Mouse (Mus musculus): ENCODE measurements at regions not wholly inside any gene's neighbourhood (a gene's known extent, or its start where the extent isn't known, plus 50 kb on each side); places are given as distances from the start of the nearest gene placed in this dataset.
"Not testable (repeated sequence)": the region's sequence is repeated elsewhere in the genome, so short reads cannot be mapped to it uniquely, and the experiment has no call there.

GRCm38 (mm10) chr4:3419920-3420499, 234.9 kb upstream of the Vmn1r3 start:
- TF ChIP-seq CTCF (IDR thresholded peaks at IDR 0.05; ENCODE audit: low read depth), result 0 out of 2 replicates have a peak, but pooled peaks have one; percentile 9
- ATAC-seq (no peak), DNase-seq (no peak)
- 0 out of 2 replicates have a peak, but pooled peaks cover 4% of the 10 kb centered on the region for H3K9me3 ChIP-seq (ENCODE audit: low read length)
- no peak overlapping the region for H3K4me2 ChIP-seq (ENCODE audit: low read depth)
- H3K36me3 ChIP-seq (ENCODE audit: insufficient read depth), result no peaks in the 10 kb centered on the region
- WGBS, result 43% methylated on average over 3 of the region's 3 CpGs
- H3K9ac ChIP-seq, result no peak overlapping the region
- H3K27ac ChIP-seq (ENCODE audit: low read depth, low read length), result no peak overlapping the region
- H3K27me3 ChIP-seq (ENCODE audit: insufficient read depth, low read length), result no peaks in the 10 kb centered on the region
- H3K4me1 ChIP-seq (ENCODE audit: insufficient read depth), result no peaks in the 10 kb centered on the region
- H3K4me3 ChIP-seq (ENCODE audit: low read depth, low read length), result no peak overlapping the region

GRCm38 (mm10) chr4:3416670-3417069, 231.5 kb upstream of the Vmn1r3 start:
- no peak overlapping the region for H3K27ac ChIP-seq (ENCODE audit: low read depth, low read length)
- 83% methylated on average over 5 of the region's 5 CpGs for whole genome bisulfite sequencing
- H3K4me3 ChIP-seq (ENCODE audit: low read depth, low read length), result no peak overlapping the region
- H3K9me3 ChIP-seq (ENCODE audit: low read length), result no peaks in the 10 kb centered on the region
- H3K4me1 ChIP-seq (ENCODE audit: insufficient read depth), result no peaks in the 10 kb centered on the region
- DNase-seq (no peak), ATAC-seq (no peak)
- H3K36me3 ChIP-seq (ENCODE audit: insufficient read depth), result no peaks in the 10 kb centered on the region
- H3K4me2 ChIP-seq (ENCODE audit: low read depth), result no peak overlapping the region
- no peaks in the 10 kb centered on the region for H3K27me3 ChIP-seq (ENCODE audit: insufficient read depth, low read length)
- H3K9ac ChIP-seq, result no peak overlapping the region
- no peak for TF ChIP-seq CTCF (IDR thresholded peaks at IDR 0.05; ENCODE audit: low read depth)

GRCm38 (mm10) chr4:3414442-3415022, 229.4 kb upstream of the Vmn1r3 start:
- not testable (repeated sequence) for H3K4me1 ChIP-seq (ENCODE audit: insufficient read depth); H3K27me3 ChIP-seq (ENCODE audit: insufficient read depth, low read length); H3K4me2 ChIP-seq (ENCODE audit: low read depth); H3K9me3 ChIP-seq (ENCODE audit: low read length); H3K9ac ChIP-seq; ATAC-seq; H3K36me3 ChIP-seq (ENCODE audit: insufficient read depth); H3K27ac ChIP-seq (ENCODE audit: low read depth, low read length); H3K4me3 ChIP-seq (ENCODE audit: low read depth, low read length); DNase-seq
- WGBS, result 81% methylated on average over 1 of the region's 1 CpGs

GRCm38 (mm10) chr4:3413493-3414441, 228.6 kb upstream of the Vmn1r3 start:
- H3K27me3 ChIP-seq (ENCODE audit: insufficient read depth, low read length), result no peaks in the 10 kb centered on the region
- H3K4me1 ChIP-seq (ENCODE audit: insufficient read depth), result no peaks in the 10 kb centered on the region
- no peak for DNase-seq
- ATAC-seq, result no peak
- H3K9ac ChIP-seq, result no peak overlapping the region
- 86% methylated on average over 15 of the region's 15 CpGs for WGBS
- H3K36me3 ChIP-seq (ENCODE audit: insufficient read depth), result no peaks in the 10 kb centered on the region
- TF ChIP-seq CTCF (IDR thresholded peaks at IDR 0.05; ENCODE audit: low read depth), result no peak
- no peak overlapping the region for H3K27ac ChIP-seq (ENCODE audit: low read depth, low read length)
- H3K4me2 ChIP-seq (ENCODE audit: low read depth), result no peak overlapping the region
- no peak overlapping the region for H3K4me3 ChIP-seq (ENCODE audit: low read depth, low read length)
- no peaks in the 10 kb centered on the region for H3K9me3 ChIP-seq (ENCODE audit: low read length)

GRCm38 (mm10) chr4:3412323-3412722, 227.2 kb upstream of the Vmn1r3 start:
- not testable (repeated sequence) for H3K4me3 ChIP-seq (ENCODE audit: low read depth, low read length); H3K36me3 ChIP-seq (ENCODE audit: insufficient read depth); ATAC-seq; H3K27ac ChIP-seq (ENCODE audit: low read depth, low read length); H3K27me3 ChIP-seq (ENCODE audit: insufficient read depth, low read length); H3K9ac ChIP-seq; DNase-seq; H3K9me3 ChIP-seq (ENCODE audit: low read length); H3K4me2 ChIP-seq (ENCODE audit: low read depth); H3K4me1 ChIP-seq (ENCODE audit: insufficient read depth)
- 54% methylated on average over 4 of the region's 4 CpGs for WGBS

- 95% methylated on average over 4 of the region's 4 CpGs for WGBS
Measured at GRCm38 (mm10) chr4:3402856-3403255, 217.7 kb upstream of the Vmn1r3 start.

GRCm38 (mm10) chr4:3401766-3402165, 216.6 kb upstream of the Vmn1r3 start:
- not testable (repeated sequence) for H3K4me1 ChIP-seq (ENCODE audit: insufficient read depth); H3K9ac ChIP-seq; H3K27me3 ChIP-seq (ENCODE audit: insufficient read depth, low read length); H3K9me3 ChIP-seq (ENCODE audit: low read length); H3K36me3 ChIP-seq (ENCODE audit: insufficient read depth); H3K4me2 ChIP-seq (ENCODE audit: low read depth); H3K4me3 ChIP-seq (ENCODE audit: low read depth, low read length); DNase-seq; ATAC-seq; H3K27ac ChIP-seq (ENCODE audit: low read depth, low read length)
- WGBS, result 57% methylated on average over 2 of the region's 2 CpGs

More at GRCm38 (mm10) chr4:3402856-3403255, 217.7 kb upstream of the Vmn1r3 start:
- H3K4me2 ChIP-seq (ENCODE audit: low read depth); DNase-seq; H3K9ac ChIP-seq; H3K9me3 ChIP-seq (ENCODE audit: low read length); H3K36me3 ChIP-seq (ENCODE audit: insufficient read depth); H3K27ac ChIP-seq (ENCODE audit: low read depth, low read length); H3K27me3 ChIP-seq (ENCODE audit: insufficient read depth, low read length); H3K4me1 ChIP-seq (ENCODE audit: insufficient read depth); H3K4me3 ChIP-seq (ENCODE audit: low read depth, low read length); ATAC-seq: not testable (repeated sequence)

- not testable (repeated sequence) for H3K27ac ChIP-seq (ENCODE audit: low read depth, low read length); H3K27me3 ChIP-seq (ENCODE audit: insufficient read depth, low read length); H3K4me3 ChIP-seq (ENCODE audit: low read depth, low read length); H3K9me3 ChIP-seq (ENCODE audit: low read length); H3K4me2 ChIP-seq (ENCODE audit: low read depth); DNase-seq; H3K9ac ChIP-seq; H3K36me3 ChIP-seq (ENCODE audit: insufficient read depth); H3K4me1 ChIP-seq (ENCODE audit: insufficient read depth); ATAC-seq
- WGBS, result 96% methylated on average over 8 of the region's 8 CpGs
Measured at GRCm38 (mm10) chr4:3391579-3391978, 206.4 kb upstream of the Vmn1r3 start.

GRCm38 (mm10) chr4:3373027-3373763, 188.0 kb upstream of the Vmn1r3 start:
- H3K4me1 ChIP-seq (ENCODE audit: insufficient read depth); H3K27ac ChIP-seq (ENCODE audit: low read depth, low read length); H3K9me3 ChIP-seq (ENCODE audit: low read length); H3K9ac ChIP-seq; ATAC-seq; H3K36me3 ChIP-seq (ENCODE audit: insufficient read depth); H3K4me2 ChIP-seq (ENCODE audit: low read depth); H3K27me3 ChIP-seq (ENCODE audit: insufficient read depth, low read length); DNase-seq; H3K4me3 ChIP-seq (ENCODE audit: low read depth, low read length): not testable (repeated sequence)
- WGBS, result 69% methylated on average over 8 of the region's 8 CpGs

Data from forebrain, postnatal 0 days (tissue).